Mouse (Mus musculus): ENCODE data around the gene Timm8b. TPM values are rescaled to one million over a fixed set of nuclear protein-coding genes. Genes with fewer than 3 reads are reported as not detected.

Timm8b gene
- total RNA-seq (2014; fragmentation: Nextera tagmentation), result 134 and 159 TPM in 2 replicates
- total RNA-seq (2017), result 238 and 258 TPM in 2 replicates

DNA sequence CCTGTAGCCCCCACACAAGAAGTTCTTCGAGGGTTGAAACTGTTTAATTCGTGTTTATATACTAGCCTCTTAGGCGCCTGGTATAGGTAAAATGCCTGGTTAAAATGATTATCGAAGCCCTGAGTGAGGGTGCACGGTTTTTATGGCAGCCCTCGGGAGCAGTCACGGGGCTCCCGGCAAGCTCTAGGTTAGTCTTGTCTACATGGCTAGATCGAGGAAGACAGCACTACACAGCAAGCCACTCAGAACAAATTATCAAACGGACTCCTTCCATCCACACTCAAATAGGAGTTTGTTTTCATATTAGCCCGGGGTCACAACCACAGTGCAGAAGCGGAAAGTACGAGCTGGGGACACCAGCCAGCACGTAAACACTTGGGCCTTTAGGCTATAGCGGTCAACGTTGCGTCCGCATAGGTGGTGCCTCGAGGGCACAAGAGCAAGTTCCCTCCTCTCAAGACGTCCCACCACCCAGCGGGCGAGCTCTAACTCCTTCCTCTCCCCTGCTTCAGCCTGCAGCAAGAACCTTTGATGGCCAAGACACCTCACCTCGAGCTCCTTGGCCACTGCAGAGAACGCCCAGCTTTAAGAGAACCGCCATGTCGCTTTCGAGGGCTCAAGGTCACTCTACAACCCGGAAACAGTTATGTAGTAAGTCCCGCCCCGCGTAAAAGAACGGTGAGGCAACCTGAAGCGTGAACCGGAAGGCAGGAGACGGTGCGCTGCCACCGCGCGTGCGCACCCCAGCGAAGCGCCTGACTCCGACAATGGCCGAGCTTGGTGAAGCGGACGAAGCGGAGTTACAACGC is at the start of gene Timm8b, which contains the start of gene Sdhd:
Timm8b (plus strand) TSS at position 722 of the 809 bp plus-strand sequence.
Sdhd (minus strand) TSS at position 624 of the 809 bp plus-strand sequence.
- ATAC-seq (replicated peaks; ENCODE audit: poor library complexity, severe bottlenecking), result peak; percentile 95

DNA sequence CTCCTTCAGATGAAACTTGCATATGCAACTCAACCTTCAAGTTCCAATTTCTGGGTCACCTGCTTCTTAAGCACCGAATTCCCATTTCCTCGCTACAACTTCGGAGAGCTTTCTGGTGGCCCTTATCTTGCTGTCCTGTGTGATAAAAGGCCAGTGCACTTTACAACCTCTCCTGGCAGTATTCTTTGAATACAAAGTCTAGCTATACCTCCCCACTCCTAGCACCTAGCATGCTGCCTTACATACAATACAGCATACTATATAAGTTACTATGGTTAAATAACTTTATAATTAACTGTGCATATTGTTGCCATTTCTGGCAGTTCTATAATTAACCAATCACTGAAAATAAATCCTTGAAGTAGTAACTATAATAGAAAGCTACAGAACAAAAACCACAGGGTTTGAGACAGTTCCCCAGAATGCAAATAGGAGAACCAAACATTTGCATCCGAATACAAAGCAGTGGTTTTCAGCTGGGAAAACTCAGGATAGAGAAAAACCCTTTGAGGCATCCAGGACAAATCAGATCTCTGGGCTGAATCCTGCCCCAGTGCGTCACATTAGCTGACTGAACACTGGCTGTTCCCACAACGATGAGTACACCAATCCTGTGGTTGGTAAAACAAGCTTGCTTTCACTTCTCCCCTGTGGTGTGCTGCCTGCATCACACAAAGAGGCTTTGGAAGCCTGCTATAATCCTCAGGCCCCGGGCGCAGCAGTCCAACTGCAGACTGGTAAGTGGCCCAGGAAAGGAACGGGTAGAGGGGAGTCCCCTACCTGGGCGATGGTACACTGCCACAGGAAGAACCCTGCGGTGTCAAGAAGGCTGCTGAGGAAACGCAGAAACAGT is 49.2 kb upstream of the Timm8b start, which contains the start of gene Il18:
Il18 (plus strand) TSS at position 587 of the 853 bp plus-strand sequence.
- peak; percentile 94 for ATAC-seq (replicated peaks; ENCODE audit: poor library complexity, severe bottlenecking)

DNA sequence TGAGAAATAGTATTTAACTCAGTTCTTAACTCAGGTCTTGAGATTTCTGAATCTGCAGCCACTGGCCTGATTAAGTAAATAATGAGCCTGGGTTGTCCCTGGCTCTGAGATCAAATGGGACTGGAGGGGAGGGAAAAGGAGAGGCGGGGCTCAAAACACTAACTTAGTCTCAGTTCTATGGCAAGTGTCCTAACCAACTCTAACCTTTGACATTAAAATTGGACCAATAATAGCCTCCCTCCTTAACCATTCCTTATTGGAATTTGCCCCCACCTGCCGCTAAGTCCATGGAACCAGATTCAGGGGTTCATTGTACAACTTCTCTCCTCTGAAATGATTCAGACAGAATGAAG is 48.6 kb upstream of the Timm8b start, which contains the start of gene Bco2:
Bco2 (minus strand) TSS at position 88 of the 353 bp plus-strand sequence.
- ATAC-seq (replicated peaks; ENCODE audit: poor library complexity, severe bottlenecking), result no peak

DNA sequence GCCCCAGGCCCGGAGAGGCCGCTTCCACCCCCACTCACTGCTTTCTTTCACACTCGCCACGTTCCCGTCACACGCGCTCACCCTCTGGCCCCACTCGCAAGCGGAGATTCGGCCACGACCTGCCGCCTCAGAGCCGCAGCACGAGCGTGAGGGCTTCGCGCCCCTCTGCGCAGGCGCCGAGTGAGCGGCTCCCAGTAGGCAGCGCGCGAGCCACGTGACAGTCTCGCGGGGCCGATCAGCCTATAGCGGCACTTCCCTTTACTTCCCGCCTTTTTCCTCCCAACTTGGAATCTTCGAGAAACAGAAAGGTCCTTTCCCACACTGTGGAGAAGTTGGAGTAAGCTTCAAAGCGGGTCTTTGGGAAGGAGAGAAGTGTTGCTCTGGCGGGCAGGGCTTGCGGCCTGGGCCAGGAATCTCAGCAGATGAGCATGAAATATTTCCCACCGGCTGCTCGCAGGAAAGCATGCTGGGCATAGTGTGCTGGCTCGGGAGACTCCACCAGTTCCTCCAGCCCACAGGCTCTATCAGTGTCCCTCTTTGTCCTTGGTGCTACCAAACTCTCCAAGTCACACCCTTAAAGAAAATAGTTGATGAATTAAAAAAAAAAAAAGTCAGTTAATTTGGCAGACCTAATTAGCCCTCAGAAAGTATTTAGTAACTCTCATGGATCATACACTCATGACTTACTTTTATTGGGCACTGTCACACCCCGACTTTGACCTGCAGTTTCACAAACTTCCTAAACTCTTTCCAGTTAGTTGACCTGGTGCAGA is 42.4 kb upstream of the Timm8b start, which contains the start of gene Tex12:
Tex12 (minus strand) TSS at position 181 of the 773 bp plus-strand sequence.
- no peak for ATAC-seq (replicated peaks; ENCODE audit: poor library complexity, severe bottlenecking)

DNA sequence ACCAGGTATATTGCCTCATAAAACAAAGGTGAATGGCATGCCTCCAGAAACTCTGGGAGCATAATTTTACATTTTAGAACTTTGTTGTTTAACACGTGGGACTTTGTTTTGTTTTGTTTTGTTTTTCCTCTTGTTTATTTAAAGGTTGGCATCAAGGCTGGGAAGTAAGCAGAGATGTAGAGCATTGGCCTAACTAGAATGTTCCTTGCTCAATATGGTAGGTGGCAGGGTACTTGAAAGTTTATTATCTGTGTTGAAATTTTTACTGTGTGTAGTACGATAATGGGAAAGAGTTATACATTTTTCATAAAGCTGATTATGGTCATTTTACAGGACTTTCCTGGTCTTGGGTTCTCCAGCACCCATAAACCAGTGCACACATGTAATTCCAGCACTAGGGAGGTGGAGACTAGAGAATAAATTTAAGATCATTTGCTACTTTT is 41.8 kb upstream of the Timm8b start:
- no peak for ATAC-seq (replicated peaks; ENCODE audit: poor library complexity, severe bottlenecking)

DNA sequence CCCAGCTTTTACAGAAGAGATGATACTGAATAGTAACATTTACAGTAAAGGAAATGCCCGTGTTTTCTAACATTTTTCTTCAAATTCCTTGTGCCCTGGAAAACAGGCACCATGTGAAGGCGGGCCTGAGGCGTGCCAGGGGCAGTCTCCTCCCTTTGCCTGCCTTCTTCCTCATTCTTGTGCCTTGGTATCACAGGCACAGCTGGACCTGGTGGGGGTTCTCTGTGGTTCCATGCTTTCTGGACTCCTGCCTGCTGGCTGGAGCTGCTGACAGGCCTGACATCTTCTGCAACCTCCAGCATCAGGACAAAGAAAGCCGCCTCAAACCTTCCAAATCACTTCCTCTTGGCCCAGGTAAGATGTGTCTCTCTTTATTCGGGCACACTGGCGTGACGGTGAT is 38.5 kb upstream of the Timm8b start:
- ATAC-seq (replicated peaks; ENCODE audit: poor library complexity, severe bottlenecking), result peak; percentile 62

DNA sequence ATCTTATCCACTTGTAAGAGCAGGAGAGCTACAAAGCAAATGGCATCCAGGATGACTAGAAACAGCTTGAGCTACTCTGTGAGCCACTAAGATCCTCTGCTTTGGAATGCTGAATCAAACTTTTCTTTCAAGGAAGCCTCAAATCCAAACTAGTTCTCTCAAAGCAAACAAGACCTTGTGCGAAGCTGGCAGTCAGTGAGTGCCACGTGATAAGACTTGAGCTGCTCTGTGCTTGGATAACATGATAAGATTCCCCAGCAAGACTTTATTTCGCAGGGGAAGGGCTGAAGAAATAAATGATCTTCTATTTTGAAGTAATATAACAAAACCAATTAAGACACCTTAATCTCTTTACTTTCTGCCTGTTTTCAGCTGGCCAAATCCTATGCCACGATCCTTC is 37.8 kb upstream of the Timm8b start:
- ATAC-seq (replicated peaks; ENCODE audit: poor library complexity, severe bottlenecking), result no peak

DNA sequence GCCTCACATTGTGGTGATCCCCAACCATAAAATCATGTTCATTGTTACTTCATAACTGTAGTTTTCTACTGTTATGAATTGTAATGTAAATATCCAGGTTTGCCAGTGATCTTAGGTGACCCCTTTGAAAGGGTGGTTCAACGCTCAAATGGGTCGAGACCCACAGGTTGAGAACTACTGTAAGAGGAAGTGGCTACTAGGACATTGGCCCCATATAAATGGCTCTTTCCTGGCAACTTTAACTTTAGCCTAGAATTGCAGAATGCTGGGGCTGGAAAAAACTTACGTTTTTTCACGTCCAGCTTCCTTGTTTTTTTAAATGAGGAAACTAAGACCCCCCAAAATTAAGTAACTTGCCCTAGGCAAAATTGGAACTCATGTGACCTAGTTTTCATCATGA is 36.3 kb upstream of the Timm8b start:
- ATAC-seq (replicated peaks; ENCODE audit: poor library complexity, severe bottlenecking), result peak; percentile 95

DNA sequence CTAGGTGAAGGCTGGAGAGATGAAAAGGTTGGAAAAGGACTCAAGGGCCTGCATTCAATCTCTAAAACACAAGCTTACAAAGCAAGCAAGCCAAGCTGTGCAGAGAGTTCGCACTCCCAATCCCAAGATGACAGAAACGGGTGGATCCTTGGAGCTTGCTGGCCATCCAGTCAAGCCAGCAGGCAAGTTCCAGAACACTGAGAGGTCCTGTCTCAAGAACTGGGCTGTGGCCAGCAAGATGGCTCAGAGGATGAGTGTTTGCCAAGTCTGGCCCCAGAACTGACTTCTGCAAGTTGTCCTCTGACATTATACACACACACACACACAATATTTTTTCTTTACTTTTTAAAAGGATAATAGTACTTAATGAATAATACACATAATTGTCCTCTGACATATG is 35.8 kb upstream of the Timm8b start:
- ATAC-seq (replicated peaks; ENCODE audit: poor library complexity, severe bottlenecking), result no peak

DNA sequence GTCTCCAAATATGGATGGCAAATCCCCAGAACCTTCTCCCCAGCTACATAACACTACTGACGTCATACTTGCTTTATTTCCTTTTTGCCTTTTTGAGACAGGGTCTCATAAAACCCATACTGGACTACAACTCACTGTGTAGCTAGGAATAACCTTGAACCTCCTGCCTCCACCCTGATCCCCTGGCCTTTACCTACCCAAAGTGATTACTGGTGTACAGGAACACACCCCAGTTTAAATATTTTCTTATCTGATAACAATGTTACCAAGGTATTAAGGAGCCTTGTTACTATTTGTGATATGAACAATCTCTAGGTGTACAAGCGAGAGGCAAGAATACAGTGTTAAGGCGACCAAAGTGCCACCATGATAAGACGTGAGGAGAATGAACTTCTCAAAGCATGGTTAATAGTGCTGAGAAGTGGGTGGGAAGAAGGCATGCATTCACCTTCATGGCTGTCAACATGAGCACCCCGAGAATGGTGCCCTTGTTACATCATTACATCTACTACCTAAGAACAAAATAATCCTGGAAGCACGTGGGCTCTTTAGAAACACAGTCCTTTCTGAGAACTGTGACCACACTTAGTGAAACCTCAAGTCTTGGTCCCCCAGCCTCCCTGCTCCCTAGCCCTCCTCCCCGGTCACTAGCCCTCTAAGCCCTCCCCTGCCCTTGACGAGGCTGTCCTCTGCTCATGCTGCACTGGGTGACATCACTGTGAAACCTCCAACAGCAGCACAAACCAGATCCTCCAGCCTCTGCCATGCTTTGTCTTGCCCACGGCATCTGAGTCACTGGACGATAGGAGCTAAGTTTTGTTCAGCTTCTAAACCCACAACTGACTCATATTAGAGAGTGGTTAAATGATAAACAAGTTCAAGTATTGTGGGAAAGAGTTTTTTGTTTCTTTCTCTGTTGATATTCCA is 33.8 kb upstream of the Timm8b start:
- ATAC-seq (replicated peaks; ENCODE audit: poor library complexity, severe bottlenecking), result no peak

DNA sequence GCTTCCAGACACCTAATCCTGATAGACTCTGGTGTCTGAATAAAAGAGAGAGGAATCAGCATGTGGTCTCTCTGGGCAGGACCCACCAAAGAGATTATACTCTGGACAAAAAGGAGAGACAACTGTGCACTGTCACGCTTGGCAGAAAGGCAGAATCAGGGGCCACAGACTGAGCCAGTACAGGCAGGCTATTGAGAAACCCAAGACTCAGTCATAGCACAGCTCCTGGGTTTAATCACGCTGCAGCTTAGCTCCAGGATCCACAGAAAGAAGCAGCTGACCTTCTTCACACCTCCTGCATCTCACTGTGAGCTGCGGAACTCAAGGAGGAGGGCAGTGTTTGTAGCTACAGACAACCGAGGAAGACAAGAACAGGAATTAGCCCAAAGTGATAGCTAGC is 23.3 kb upstream of the Timm8b start:
- ATAC-seq (replicated peaks; ENCODE audit: poor library complexity, severe bottlenecking), result no peak

DNA sequence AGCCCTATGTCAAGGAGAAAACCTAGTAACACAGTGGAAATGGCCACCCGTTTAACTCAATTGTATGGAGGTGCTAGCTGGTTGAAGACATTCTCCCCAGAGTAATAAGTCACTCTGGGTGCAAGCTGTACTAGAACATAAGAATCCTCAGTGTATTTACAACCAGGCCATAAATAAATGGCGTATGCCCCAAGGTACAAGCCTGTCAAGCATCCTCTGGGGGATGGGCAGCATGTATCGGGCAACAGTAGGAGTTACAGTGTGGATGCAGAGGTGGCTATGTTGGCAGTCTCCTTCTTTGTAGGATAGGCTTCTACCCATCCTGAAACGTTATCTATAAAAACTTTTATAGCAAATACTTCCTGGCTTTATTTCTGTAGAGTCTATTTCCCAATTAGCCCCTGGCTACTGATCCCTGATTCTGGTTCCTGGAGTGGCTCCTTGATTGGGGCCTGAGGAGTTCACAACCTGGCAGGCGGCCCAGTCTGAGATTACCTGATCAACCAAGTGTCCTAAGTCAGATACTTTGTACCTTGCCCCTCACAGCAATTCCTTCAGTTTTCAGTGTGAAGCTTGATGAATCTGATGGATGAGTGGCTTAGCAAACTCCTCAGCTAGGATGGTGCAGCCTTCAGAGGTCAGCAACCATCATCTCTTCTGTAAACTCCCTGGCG is 18.4 kb upstream of the Timm8b start:
- no peak for ATAC-seq (replicated peaks; ENCODE audit: poor library complexity, severe bottlenecking)

DNA sequence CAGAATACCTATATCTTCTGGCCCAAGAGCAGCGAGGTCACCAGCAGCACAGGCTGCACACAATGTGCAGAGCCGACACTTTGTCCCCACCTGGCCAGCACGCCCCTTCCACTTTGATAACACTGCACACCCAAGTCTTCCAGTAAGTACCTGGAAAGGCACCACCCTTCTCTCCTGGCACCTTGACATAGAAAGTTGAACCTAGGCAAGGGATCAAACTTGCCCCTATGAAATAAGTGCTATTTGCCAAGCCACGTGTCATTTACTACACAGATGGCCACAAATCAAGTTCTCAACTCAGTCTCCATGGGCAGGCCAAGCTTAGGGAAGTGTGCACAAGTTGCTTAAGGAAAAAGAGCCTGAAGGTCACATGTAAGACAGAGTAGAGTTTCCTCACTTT is 16.8 kb upstream of the Timm8b start:
- no peak for ATAC-seq (replicated peaks; ENCODE audit: poor library complexity, severe bottlenecking)

DNA sequence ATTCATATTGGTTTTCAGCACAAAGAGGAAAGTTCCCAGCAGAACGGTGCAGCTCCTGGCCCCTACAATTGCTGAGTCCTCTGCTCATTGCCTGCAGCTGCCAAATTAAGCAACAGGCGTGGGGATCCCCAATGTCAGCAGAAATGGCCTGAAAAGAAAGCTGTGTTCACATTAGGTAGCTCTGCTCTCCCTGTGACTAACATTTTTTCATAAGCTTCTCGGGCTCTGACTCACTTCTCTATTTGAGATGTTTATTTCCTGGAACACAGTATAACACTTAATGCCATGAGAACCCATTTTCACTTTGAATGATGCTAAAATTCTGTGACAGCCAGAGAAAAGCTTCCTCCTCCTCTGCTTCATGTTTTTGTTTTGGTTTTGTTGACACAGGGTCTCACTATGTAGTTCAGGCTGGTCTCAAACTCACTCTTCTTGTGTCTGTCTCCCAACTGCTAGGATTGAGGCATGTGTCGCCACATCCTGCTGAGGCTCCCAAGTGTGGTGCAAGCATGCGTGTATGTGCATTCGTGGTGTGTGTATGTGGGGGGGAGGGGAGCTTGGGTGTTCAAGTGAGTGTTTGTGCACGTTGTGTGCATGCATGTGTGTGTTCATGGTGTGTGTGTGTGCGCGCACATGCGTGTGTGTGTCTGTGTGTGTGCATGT is 12.7 kb upstream of the Timm8b start:
- ATAC-seq (replicated peaks; ENCODE audit: poor library complexity, severe bottlenecking), result peak; percentile 78

DNA sequence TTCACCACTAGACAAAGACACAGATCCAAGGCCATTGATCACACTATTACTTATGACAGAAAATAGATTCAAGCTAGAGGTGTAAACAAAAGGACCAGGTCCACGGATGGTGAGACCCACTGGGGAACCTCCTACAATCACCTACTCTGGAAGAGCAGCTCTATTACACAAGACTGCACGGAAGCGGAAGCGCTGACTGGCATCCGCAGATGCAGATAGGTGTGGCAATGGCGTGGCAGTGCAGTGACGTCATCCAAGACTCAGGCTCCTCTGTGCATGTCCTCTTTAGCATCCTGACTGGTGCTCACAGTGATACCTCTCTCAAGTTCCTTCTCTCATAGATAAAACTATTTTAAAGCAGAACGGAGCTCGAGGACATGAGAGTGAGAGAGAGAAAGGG is 10.8 kb upstream of the Timm8b start:
- peak; percentile 79 for ATAC-seq (replicated peaks; ENCODE audit: poor library complexity, severe bottlenecking)

DNA sequence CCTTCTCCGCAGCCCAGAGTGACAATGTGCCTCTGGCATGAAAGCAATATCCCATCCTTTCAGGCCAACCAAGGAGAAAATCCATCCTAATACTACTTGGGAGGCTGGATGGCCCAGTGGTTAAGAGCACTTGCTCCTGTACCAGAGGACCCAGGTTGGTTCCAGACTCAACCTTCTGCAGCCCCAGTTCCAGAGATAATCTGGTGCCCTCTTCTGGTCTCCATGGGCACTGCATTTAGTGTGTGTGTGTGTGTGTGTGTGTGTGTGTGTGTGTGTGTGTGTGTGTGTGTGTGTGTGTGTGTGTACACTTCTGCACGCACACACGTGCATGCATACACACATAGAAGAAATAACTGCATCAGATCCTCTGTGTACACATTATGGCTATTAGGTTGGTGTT is 10.2 kb upstream of the Timm8b start:
- ATAC-seq (replicated peaks; ENCODE audit: poor library complexity, severe bottlenecking), result peak; percentile 51

DNA sequence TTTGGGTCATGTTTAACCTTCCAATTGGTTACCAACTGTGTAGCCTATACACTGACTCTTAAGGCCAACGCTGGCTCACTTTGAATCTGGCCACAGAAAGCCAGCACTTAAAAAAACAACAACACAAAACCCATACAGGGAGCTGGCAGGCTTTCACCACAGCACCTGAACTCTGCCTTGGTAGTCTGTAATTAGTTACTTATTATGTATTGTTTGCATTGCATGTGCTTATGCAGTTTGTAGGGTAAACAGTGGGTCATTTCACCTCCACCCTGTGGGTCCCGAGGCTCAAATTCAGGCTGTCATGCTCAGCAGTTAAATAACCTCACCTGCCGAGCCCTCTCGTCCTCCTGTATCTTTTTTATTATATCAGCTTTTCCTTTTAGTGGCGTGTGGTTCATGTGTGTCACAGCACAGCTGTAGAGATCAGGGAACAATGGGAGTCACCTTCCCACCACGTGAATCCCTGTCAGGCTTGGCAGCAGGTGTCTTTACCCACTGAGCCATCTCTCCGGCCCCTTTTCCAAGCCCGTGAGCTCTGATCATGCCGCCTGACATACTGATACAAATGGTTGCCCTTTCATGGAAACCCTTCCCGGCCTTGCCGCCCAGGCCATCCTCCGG is 8.8 kb upstream of the Timm8b start:
- ATAC-seq (replicated peaks; ENCODE audit: poor library complexity, severe bottlenecking), result no peak

DNA sequence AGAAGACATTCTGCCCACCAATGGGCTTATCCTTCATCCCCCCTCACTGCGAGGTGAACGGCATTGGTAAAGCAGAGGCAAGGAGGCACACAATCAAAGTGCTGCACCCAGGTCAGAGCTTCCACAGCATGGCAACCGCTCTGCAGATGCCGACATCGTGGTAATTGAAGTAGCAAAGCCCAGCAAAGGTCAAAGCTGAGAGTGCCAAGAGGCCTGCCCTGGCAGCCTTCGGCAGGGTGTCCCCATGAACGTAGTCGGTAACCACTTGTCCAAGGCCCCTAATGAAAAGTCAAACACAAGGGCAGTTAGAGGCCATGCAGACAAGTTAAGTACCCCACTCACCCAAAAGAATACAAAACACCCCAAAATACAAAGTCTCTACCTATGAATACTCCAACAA is 6.7 kb upstream of the Timm8b start:
- no peak for ATAC-seq (replicated peaks; ENCODE audit: poor library complexity, severe bottlenecking)
